Mouse (Mus musculus): ENCODE results near the gene Mapk3. TPM values are rescaled to one million over a fixed set of nuclear protein-coding genes. Genes with fewer than 3 reads are reported as not detected.

Mapk3 gene
- polyA plus RNA-seq, 1 experiment from 2014 or later: 63.6 TPM

- peak within 1 kb of the TSS; percentile 94 for H3K9ac ChIP-seq
- H3K36me3 ChIP-seq: peaks cover 61% of the 10 kb centered on the region
- WGBS: under 1% methylated on average over 73 of the region's 83 CpGs
- ATAC-seq (ENCODE audit: low FRiP score): peak; percentile 91
- H3K4me1 ChIP-seq: peaks cover 35% of the 10 kb centered on the region
- H3K4me3 ChIP-seq: peak within 1 kb of the TSS; percentile 95
- no peaks in the 10 kb centered on the region for H3K9me3 ChIP-seq (replicated peaks)
- no peaks in the 10 kb centered on the region for H3K27me3 ChIP-seq
- H3K4me2 ChIP-seq (replicated peaks): peak within 1 kb of the TSS; percentile 83
- peak within 1 kb of the TSS; percentile 96 for H3K27ac ChIP-seq
Measured at GRCm38 (mm10) chr7:126791851-126792720, 32.7 kb downstream of the Mapk3 start, which contains the start of gene Ppp4c. Ppp4c (minus strand) TSS chr7:126792496.

- WGBS: 27% methylated on average over 11 of the region's 11 CpGs
- peak; percentile 41 for ATAC-seq (ENCODE audit: low FRiP score)
- Histone ChIP-seq H3K27ac (peak overlapping the region; percentile 96), H3K4me3 (peak overlapping the region; percentile 95), H3K4me2 (replicated peaks) (peak overlapping the region; percentile 83), H3K27me3 (no peaks in the 10 kb centered on the region), H3K36me3 (peaks cover 57% of the 10 kb centered on the region), H3K9me3 (replicated peaks) (no peaks in the 10 kb centered on the region), H3K4me1 (peaks cover 43% of the 10 kb centered on the region), H3K9ac (peak overlapping the region; percentile 94)
Measured at GRCm38 (mm10) chr7:126792721-126793443, 33.5 kb downstream of the Mapk3 start.

GRCm38 (mm10) chr7:126793456-126794270 is 34.3 kb downstream of the Mapk3 start:
- Histone ChIP-seq H3K4me3 (no peak overlapping the region), H3K9ac (no peak overlapping the region), H3K36me3 (peaks cover 50% of the 10 kb centered on the region), H3K4me2 (replicated peaks) (no peak overlapping the region), H3K4me1 (peaks cover 49% of the 10 kb centered on the region), H3K27ac (no peak overlapping the region), H3K9me3 (replicated peaks) (no peaks in the 10 kb centered on the region), H3K27me3 (no peaks in the 10 kb centered on the region)
- no peak for ATAC-seq (ENCODE audit: low FRiP score)
- WGBS: 77% methylated on average over 4 of the region's 4 CpGs

GRCm38 (mm10) chr7:126794271-126794605 is 34.8 kb downstream of the Mapk3 start:
- Histone ChIP-seq H3K36me3 (peaks cover 44% of the 10 kb centered on the region), H3K9ac (no peak overlapping the region), H3K4me3 (no peak overlapping the region), H3K27ac (no peak overlapping the region), H3K4me1 (peaks cover 49% of the 10 kb centered on the region), H3K27me3 (no peaks in the 10 kb centered on the region), H3K9me3 (replicated peaks) (no peaks in the 10 kb centered on the region), H3K4me2 (replicated peaks) (no peak overlapping the region)
- ATAC-seq (ENCODE audit: low FRiP score): no peak
- 74% methylated on average over 4 of the region's 4 CpGs for WGBS

- H3K4me2 ChIP-seq (replicated peaks): no peak overlapping the region
Measured at GRCm38 (mm10) chr7:126795387-126796317, 36.3 kb downstream of the Mapk3 start.

GRCm38 (mm10) chr7:126796350-126796932 is 37.0 kb downstream of the Mapk3 start:
- Histone ChIP-seq H3K27me3 (no peaks in the 10 kb centered on the region), H3K4me3 (no peak overlapping the region), H3K27ac (no peak overlapping the region), H3K9me3 (replicated peaks) (no peaks in the 10 kb centered on the region), H3K4me1 (peaks cover 50% of the 10 kb centered on the region), H3K36me3 (peaks cover 29% of the 10 kb centered on the region), H3K4me2 (replicated peaks) (no peak overlapping the region; the same call in 1 of the 2 replicates), H3K9ac (no peak overlapping the region)
- 79% methylated on average over 8 of the region's 8 CpGs for WGBS
- ATAC-seq (ENCODE audit: low FRiP score): no peak

More at GRCm38 (mm10) chr7:126795387-126796317, 36.3 kb downstream of the Mapk3 start:
- WGBS: 75% methylated on average over 16 of the region's 16 CpGs
- H3K36me3 ChIP-seq: peaks cover 30% of the 10 kb centered on the region
- no peak overlapping the region for H3K4me3 ChIP-seq
- peaks cover 56% of the 10 kb centered on the region for H3K4me1 ChIP-seq
- ATAC-seq (ENCODE audit: low FRiP score): no peak
- no peaks in the 10 kb centered on the region for H3K9me3 ChIP-seq (replicated peaks)
- no peak overlapping the region for H3K27ac ChIP-seq
- no peaks in the 10 kb centered on the region for H3K27me3 ChIP-seq
- H3K9ac ChIP-seq: no peak overlapping the region

GRCm38 (mm10) chr7:126797411-126798126 is 38.2 kb downstream of the Mapk3 start, which contains the start of gene Fam57b:
Fam57b (plus strand) TSS chr7:126797668.
- Histone ChIP-seq H3K9me3 (replicated peaks) (no peaks in the 10 kb centered on the region), H3K36me3 (peaks cover 29% of the 10 kb centered on the region), H3K4me3 (peak within 1 kb of the TSS; percentile 87), H3K27me3 (no peaks in the 10 kb centered on the region), H3K9ac (peak within 1 kb of the TSS; percentile 92), H3K27ac (peak within 1 kb of the TSS; percentile 96), H3K4me2 (replicated peaks) (peak within 1 kb of the TSS; percentile 82), H3K4me1 (peaks cover 48% of the 10 kb centered on the region)
- no peak for ATAC-seq (ENCODE audit: low FRiP score)
- 28% methylated on average over 21 of the region's 21 CpGs for WGBS

- Histone ChIP-seq H3K4me2 (replicated peaks) (peak overlapping the region; percentile 82), H3K9me3 (replicated peaks) (no peaks in the 10 kb centered on the region), H3K27ac (peak overlapping the region; percentile 96), H3K27me3 (no peaks in the 10 kb centered on the region), H3K4me3 (peak overlapping the region; percentile 87), H3K9ac (peak overlapping the region; percentile 92), H3K36me3 (peaks cover 33% of the 10 kb centered on the region), H3K4me1 (peaks cover 41% of the 10 kb centered on the region)
- WGBS: under 1% methylated on average over 40 of the region's 40 CpGs
- 0 out of 2 replicates have a peak, but pooled peaks have one; percentile 1 for ATAC-seq (ENCODE audit: low FRiP score)
Measured at GRCm38 (mm10) chr7:126798127-126799049, 39.0 kb downstream of the Mapk3 start.

- H3K9me3 ChIP-seq (replicated peaks): no peaks in the 10 kb centered on the region
- ATAC-seq (ENCODE audit: low FRiP score): peak; percentile 96
- peak overlapping the region; percentile 96 for H3K27ac ChIP-seq
- no peaks in the 10 kb centered on the region for H3K27me3 ChIP-seq
- peak overlapping the region; percentile 87 for H3K4me3 ChIP-seq
- peak overlapping the region; percentile 92 for H3K9ac ChIP-seq
- under 1% methylated on average over 30 of the region's 36 CpGs for WGBS
- H3K36me3 ChIP-seq: peaks cover 36% of the 10 kb centered on the region
- H3K4me2 ChIP-seq (replicated peaks): peak overlapping the region; percentile 82
- peaks cover 41% of the 10 kb centered on the region for H3K4me1 ChIP-seq
Measured at GRCm38 (mm10) chr7:126799050-126799467, 39.7 kb downstream of the Mapk3 start.

All from hindbrain, embryonic 12.5 days (tissue).